Mouse (Mus musculus) brown adipose tissue, adult 24 weeks (tissue): ENCODE measurements around the gene Dctn1. TPM values are rescaled to one million over a fixed set of nuclear protein-coding genes. Genes with fewer than 3 reads are reported as not detected.
A peak's percentile ranks its signal among the peaks of the same experiment; 100 is the strongest.

ENCODE experiments used
- H3K27ac ChIP-seq: fragments of 200-500 bp; replicated peaks from 2 replicates; pipeline ENCODE4 v1.5.1; 2012; ENCODE audit warnings: low read depth, mild to moderate bottlenecking, low read length
- H3K4me1 ChIP-seq: fragments of 200-500 bp; 2 replicates; pipeline ENCODE4 v1.6.1; 2012; ENCODE audit warnings: low read length, mixed read lengths; ENCODE audit not compliant: control insufficient read depth, insufficient read depth, insufficient read length
- H3K4me3 ChIP-seq: fragments of 200-500 bp; 2 replicates; pipeline ENCODE4 v1.5.1; 2012; ENCODE audit warnings: low read depth, mild to moderate bottlenecking, low read length, moderate library complexity; ENCODE audit not compliant: insufficient read depth
- polyA plus RNA-seq: library from polyadenylated mRNA; stranded (reverse); fragments of >200 nt; gene quantifications from 2 replicates; pipeline ENCODE4 v1.2.4, GENCODE M21; 2012; ENCODE audit not compliant: missing spikeins, insufficient read depth, insufficient read length

The Dctn1 gene
- polyA plus RNA-seq, 1 experiment, result 31.0 TPM

- Histone ChIP-seq H3K27ac (no peak overlapping the region), H3K4me1 (peaks cover 5% of the 10 kb centered on the region; the same call in 1 of the 2 replicates), H3K4me3 (no peak overlapping the region)
These were observed 34.2 kb upstream of the Dctn1 start for GRCm38 (mm10) chr6:83131469-83132034.

GRCm38 (mm10) chr6:83132176-83132919 is 33.4 kb upstream of the Dctn1 start:
- Histone ChIP-seq H3K27ac (no peak overlapping the region), H3K4me1 (peaks cover 5% of the 10 kb centered on the region; the same call in 1 of the 2 replicates), H3K4me3 (no peak overlapping the region)

- Histone ChIP-seq H3K27ac (no peak overlapping the region), H3K4me1 (peaks cover 8% of the 10 kb centered on the region; the same call in 1 of the 2 replicates), H3K4me3 (no peak overlapping the region)
These were observed 31.5 kb upstream of the Dctn1 start for GRCm38 (mm10) chr6:83134226-83134625.

- peak within 1 kb of the TSS; percentile 79; the same call in 1 of the 2 replicates for H3K27ac ChIP-seq
- H3K4me1 ChIP-seq, result peaks cover 8% of the 10 kb centered on the region; the same call in 1 of the 2 replicates
- H3K4me3 ChIP-seq, result peak within 1 kb of the TSS; percentile 75
These were observed 30.7 kb upstream of the Dctn1 start, which contains the start of gene Rtkn for GRCm38 (mm10) chr6:83134951-83135513. TSS of gene Rtkn (plus strand) at chr6:83135463.

- Histone ChIP-seq H3K27ac (peak overlapping the region; percentile 79; the same call in 1 of the 2 replicates), H3K4me1 (peaks cover 8% of the 10 kb centered on the region; the same call in 1 of the 2 replicates), H3K4me3 (peak overlapping the region; percentile 75)
These were observed 30.1 kb upstream of the Dctn1 start for GRCm38 (mm10) chr6:83135571-83136161.

- Histone ChIP-seq H3K4me1 (peaks cover 8% of the 10 kb centered on the region; the same call in 1 of the 2 replicates), H3K27ac (peak overlapping the region; percentile 79), H3K4me3 (peak overlapping the region; percentile 75)
These were observed 29.3 kb upstream of the Dctn1 start for GRCm38 (mm10) chr6:83136291-83136880.

- Histone ChIP-seq H3K27ac (peak overlapping the region; percentile 79), H3K4me3 (peak overlapping the region; percentile 75), H3K4me1 (peaks cover 8% of the 10 kb centered on the region; the same call in 1 of the 2 replicates)
These were observed 28.7 kb upstream of the Dctn1 start for GRCm38 (mm10) chr6:83136881-83137575.

GRCm38 (mm10) chr6:83137576-83137950 is 28.2 kb upstream of the Dctn1 start:
- peak overlapping the region; percentile 75 for H3K4me3 ChIP-seq
- peaks cover 8% of the 10 kb centered on the region; the same call in 1 of the 2 replicates for H3K4me1 ChIP-seq
- H3K27ac ChIP-seq, result peak overlapping the region; percentile 79

GRCm38 (mm10) chr6:83138056-83138455 is 27.7 kb upstream of the Dctn1 start:
- Histone ChIP-seq H3K27ac (peak overlapping the region; percentile 49), H3K4me1 (peaks cover 10% of the 10 kb centered on the region; the same call in 1 of the 2 replicates), H3K4me3 (peak overlapping the region; percentile 75)

GRCm38 (mm10) chr6:83140044-83140443 is 25.7 kb upstream of the Dctn1 start:
- no peak overlapping the region for H3K4me3 ChIP-seq
- H3K4me1 ChIP-seq, result peaks cover 10% of the 10 kb centered on the region; the same call in 1 of the 2 replicates
- H3K27ac ChIP-seq, result 0 out of 2 replicates have a peak overlapping the region, but pooled peaks have one; percentile 12

GRCm38 (mm10) chr6:83141636-83142035 is 24.1 kb upstream of the Dctn1 start:
- Histone ChIP-seq H3K27ac (peak overlapping the region; percentile 37; the same call in 1 of the 2 replicates), H3K4me3 (peak overlapping the region; percentile 50; the same call in 1 of the 2 replicates), H3K4me1 (0 out of 2 replicates have a peak, but pooled peaks cover 5% of the 10 kb centered on the region)

- H3K27ac ChIP-seq, result no peak overlapping the region
- peak overlapping the region; percentile 50 for H3K4me3 ChIP-seq
These were observed 23.4 kb upstream of the Dctn1 start for GRCm38 (mm10) chr6:83142211-83142731.

GRCm38 (mm10) chr6:83142886-83143285 is 22.8 kb upstream of the Dctn1 start:
- 0 out of 2 replicates have a peak, but pooled peaks cover 3% of the 10 kb centered on the region for H3K4me1 ChIP-seq
- H3K27ac ChIP-seq, result no peak overlapping the region
- no peak overlapping the region for H3K4me3 ChIP-seq

More at GRCm38 (mm10) chr6:83142211-83142731, 23.4 kb upstream of the Dctn1 start:
- H3K4me1 ChIP-seq, result 0 out of 2 replicates have a peak, but pooled peaks cover 5% of the 10 kb centered on the region

GRCm38 (mm10) chr6:83145209-83145608 is 20.5 kb upstream of the Dctn1 start:
- H3K4me3 ChIP-seq, result no peak overlapping the region
- 0 out of 2 replicates have a peak, but pooled peaks cover 2% of the 10 kb centered on the region for H3K4me1 ChIP-seq
- no peak overlapping the region for H3K27ac ChIP-seq
